Mouse (Mus musculus) adipose tissue, adult 10 weeks (tissue): Measurements from ENCODE around the gene Ctnna2. TPM values are rescaled to one million over a fixed set of nuclear protein-coding genes. Genes with fewer than 3 reads are reported as not detected.

Source experiments
- polyA plus RNA-seq: library from polyadenylated mRNA; stranded (reverse); fragments of 350-450 nt; fragmentation: Illumina TruSeq; extraction: RNeasy Lipid Tissue Mini Kit (QIAGEN cat#74804); gene quantifications from one replicate; pipeline ENCODE4 v1.2.3, GENCODE M21; 2014; ENCODE audit warnings: low read depth, low replicate concordance

Gene Ctnna2
- polyA plus RNA-seq: 1.7 TPM

DNA sequence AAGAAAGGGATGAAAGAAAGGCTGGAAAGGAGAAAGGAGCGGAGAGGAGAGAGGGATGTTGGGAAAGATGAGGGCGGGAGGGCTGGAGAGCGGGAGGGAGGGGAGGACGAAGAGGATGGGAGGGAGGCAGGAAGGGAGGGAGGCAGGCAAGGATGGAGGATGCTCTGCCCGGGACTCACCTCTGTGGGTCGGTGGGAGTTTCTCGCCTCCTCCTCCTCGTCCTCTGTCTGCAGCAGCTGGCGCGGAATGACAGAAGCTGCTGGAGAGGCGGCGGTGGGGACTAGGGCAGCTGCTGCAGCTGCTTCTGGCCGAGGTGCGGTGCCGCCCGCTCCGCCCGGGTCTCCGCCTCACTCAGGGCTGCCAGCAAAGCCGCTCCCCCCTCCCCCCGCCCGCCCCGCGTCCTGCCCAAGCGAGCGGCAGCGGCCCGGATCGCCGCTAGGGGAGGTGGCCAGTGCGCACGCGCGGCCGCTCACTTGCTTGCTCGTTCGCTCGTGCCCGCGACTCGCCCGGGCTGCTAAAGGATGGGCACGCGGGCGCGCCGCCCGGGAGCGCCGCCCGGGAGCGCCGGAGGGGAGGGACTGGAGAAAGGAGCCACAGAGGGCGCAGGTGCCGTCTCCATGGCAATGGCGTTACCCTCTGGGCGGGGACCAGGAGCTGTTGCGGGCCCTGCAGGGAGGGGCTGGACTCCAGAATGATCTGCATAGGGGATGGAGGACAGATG, at the start of gene Ctnna2:
Gene Ctnna2, minus strand, starts transcription at position 459 of the 721 bp plus-strand sequence.

DNA sequence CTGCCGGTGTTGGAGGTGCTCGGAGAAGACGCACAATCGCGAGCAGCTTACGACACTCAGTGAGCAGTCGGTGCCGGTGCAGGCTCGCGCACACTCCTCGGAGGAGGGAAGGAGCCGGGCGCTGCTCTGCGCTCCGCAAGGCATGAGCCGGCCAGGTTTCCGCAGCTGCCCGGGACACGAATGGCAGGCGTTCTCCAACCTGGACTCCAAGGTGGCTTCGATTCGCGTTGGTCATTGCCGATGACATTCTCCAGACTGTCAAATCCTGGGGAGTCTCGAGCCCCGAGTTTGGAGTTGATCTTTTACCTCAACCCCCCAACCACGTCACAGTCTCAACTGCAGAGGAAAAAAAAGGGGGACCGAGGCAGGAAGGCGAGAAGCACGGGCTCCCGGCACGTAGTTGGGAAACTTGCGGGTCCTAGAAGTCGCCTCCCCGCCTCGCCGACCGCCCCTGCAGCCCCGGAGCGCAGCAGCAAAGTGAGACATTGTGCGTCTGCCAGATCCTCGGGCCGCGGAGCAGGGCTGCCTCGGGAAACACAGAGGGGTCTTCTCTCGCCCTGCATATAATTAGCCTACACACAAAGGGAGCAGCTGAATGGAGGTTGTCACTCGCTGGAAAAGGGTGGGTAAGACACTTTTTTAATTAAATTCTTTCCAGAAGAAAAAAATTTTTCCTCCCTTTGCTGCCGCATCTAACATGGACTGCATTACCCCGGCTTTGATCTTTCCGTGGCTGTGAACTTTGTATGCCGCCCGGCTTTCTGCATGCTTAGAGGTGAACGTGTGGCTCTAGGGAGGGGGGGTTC, 736.7 kb downstream of the Ctnna2 start, which contains the start of gene Lrrtm1:
Gene Lrrtm1, plus strand, starts transcription at position 89 of the 806 bp plus-strand sequence.

